Mouse (Mus musculus) gastrocnemius, adult 18-20 months (tissue): ENCODE results near the gene Kcnj14. TPM values are rescaled to one million over a fixed set of nuclear protein-coding genes. Genes with fewer than 3 reads are reported as not detected.

Source experiments
- DNase-seq: peaks from one replicate; pipeline ENCODE4 v3.0.0; 2021; ENCODE audit warnings: low spot score
- total RNA-seq, 2 experiments: library from RNA; stranded (reverse); gene quantifications; 2 replicates each; pipeline ENCODE4 v1.2.3; 2021

The Kcnj14 gene
- total RNA-seq, 2 experiments from 2014 or later = 0.28 TPM; not detected in 1

GRCm38 (mm10) chr7:45832428-45832827, 7.8 kb upstream of the Kcnj14 start:
- no peak for DNase-seq

DNA sequence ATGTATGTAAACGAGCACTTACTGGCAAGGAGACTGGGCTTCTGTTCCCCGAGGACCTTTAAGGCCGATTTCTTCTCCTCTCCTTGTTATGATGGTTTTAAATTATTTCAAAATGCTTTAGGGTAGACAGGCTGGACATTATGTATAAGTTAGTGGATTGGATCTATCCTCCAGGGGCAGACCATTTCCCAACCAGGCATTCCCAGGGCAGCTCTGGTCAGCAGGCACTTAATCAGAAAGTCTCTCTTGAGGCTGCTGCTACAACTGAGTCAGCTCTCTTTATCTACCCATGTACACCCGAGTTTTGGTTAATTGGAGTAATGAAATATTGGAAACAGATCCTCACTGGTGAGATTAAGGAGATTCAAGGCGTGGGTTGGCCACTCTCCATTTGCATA, 6.5 kb upstream of the Kcnj14 start:
- DNase-seq = no peak

DNA sequence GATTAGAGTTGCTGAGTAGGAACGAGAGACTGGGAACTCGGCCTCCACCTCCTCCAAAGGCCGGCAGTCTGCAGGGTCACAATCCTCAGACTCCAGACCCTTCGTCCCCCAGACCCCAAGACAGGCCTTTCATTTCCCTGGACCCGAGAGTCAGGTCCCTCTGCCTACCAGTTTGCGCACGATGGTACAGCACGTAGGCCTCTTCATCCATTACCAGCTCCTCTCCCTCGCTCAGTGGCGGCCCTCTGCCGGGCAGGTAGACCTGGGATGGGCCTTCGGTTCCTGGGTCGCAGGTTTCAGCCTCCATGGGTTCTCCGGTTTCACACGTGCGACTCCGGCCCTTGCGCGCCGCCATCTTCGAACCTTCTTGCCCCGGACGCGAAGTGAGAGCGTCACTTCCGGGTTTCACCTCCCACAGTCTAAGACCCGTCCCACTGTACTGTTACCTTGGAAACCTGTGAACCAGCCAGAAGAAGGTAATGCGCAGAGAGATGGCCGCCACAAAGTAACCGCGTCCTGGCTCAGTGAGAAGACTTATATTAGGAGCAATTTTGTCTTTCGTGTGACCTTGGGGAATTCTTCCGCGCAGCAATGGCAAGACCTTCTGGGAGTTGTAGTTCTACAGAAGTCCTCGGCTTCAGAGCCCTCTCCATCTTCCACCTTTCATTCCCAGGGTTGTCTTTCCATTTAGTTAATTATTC, 6.0 kb upstream of the Kcnj14 start, which contains the start of gene Grwd1:
Gene Grwd1, minus strand, starts transcription at position 518 of the 701 bp plus-strand sequence.
- DNase-seq = peak; percentile 87

GRCm38 (mm10) chr7:45826631-45827030, 2.0 kb upstream of the Kcnj14 start:
- no peak for DNase-seq

GRCm38 (mm10) chr7:45820913-45821312, 3.7 kb downstream of the Kcnj14 start:
- DNase-seq = no peak

GRCm38 (mm10) chr7:45819843-45820242, 4.7 kb downstream of the Kcnj14 start:
- DNase-seq = no peak

DNA sequence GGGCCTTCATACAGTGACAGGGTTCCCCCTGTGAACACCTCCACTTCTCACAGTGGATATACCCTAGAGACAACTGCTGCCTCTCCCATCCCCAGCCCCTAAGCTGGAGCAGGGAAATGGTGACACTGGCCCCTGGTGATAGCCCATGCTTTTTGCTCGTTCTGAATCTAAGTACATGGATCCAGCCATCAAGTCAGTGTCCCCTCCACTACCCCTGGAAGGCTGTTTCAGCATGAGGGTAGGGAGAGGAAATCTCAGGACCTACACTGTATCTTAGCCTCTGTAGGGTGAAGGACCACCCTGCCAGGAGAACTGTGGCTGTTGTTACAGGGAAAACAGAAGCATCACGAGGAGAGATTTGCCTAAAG, 8.6 kb downstream of the Kcnj14 start:
- DNase-seq = no peak

DNA sequence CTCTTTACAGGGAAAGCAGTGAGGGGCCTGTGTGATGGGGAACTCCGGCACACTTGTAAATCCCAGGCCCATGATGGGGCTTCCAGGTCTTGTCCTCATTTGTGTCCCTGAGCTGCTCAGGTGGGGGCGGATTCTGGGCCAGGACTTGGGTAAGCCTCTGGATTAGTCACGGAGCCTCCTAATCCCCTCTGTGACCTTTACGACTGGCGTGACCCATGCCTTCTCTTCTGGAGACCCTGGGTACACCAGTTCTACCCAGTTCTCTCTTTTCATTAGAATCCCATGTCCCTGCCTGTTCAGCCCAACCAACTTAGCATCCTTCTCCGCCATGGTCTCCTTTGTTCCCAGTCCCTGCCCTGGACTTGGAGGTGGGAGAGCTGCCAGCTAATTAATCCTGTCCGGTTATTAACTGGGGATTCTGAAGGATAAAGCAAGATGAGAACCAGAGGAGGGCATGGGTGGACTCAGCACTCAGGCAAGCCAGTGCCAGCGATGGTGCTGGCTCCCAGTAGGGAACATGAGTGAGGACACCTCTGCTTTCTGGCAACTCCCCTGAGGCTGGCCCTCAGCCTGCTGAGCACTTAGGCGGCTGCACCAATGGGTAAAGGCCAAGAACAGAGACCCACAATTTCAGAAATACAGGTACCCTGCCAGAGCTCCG, 9.1 kb downstream of the Kcnj14 start:
- DNase-seq = no peak

DNA sequence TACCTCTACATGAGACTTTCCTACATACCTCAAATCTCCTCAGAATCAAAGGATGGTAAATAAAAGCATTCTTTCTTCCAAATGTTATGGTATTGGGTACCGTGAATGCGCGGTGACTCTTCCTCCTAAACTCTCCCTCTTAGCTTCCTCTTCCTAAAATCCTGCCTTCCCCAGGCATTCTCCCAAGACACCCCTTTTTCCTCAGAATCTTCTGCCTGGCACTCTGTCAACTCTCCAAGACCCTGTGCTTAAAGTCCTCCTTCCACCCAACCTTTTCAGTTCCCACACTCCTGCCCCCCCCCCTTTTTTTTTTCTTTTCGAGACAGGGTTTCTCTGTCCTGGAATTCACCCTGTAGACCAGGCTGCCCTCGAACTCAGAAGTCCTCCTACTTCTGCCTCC, 9.7 kb downstream of the Kcnj14 start:
- no peak for DNase-seq

GRCm38 (mm10) chr7:45813787-45814779, 10.5 kb downstream of the Kcnj14 start, which contains the start of gene Cyth2:
Gene Cyth2 (minus strand): TSS chr7:45814581.
- peak; percentile 100 for DNase-seq

DNA sequence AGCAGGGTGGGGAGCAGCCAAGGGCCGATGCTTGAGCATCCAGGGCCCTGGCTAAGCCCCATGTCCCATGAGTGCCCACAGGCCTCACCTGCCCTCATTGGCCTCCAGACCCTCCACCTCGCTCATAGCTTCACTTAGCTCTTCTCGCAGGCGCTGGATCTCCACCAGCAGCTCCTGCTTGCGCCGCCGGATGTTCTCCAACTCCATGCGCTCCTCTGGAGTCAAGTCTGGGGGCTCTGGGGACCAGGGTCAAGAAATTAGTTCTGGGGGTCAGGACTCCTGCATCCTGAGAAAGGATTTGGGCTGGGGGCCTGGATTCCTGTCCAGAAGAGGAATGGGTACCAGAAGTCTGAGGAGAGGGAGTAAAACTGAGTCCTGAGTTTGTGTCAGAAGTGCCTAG, 11.7 kb downstream of the Kcnj14 start:
- no peak for DNase-seq

GRCm38 (mm10) chr7:45809276-45810075, 15.1 kb downstream of the Kcnj14 start:
- DNase-seq = no peak

GRCm38 (mm10) chr7:45808471-45808870, 16.1 kb downstream of the Kcnj14 start:
- no peak for DNase-seq

DNA sequence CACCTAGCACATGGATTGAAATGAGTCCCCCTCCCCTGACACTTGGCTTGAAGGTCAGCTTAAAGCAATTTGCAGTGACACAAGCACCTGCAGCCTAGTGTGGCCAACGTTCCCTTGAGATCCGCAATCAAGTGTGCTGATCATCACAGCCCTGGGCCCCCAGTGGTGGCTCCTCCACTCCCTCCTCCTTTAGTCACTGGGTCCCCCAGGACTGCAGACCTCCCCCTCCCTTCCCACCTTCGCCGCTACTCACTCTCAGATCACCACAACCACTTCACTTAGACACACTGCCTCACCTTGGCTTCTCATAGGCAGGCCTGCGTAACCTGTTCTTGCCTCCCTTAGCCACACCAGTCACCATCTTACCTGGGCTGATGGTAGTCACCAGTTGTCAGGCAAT, 18.6 kb downstream of the Kcnj14 start:
- no peak for DNase-seq

DNA sequence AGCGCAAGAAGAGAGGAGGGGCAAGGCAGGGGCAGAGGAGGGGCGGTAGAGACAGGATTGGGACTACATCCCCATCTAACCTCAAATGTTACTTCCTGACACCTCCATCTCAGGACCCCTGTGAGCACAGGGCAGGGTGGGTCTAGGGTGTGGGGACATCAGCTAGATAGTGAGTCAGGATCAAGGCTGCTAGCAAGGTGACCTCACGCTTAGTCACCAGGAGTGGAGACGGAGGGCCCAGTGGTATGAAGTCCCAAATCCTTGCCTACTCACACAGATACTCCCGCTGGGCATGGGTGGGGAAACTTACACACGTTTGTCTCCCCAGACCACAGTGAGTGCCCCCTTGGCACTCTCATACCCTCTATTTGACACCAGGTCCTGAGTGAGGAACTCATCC, 22.0 kb downstream of the Kcnj14 start:
- no peak for DNase-seq

DNA sequence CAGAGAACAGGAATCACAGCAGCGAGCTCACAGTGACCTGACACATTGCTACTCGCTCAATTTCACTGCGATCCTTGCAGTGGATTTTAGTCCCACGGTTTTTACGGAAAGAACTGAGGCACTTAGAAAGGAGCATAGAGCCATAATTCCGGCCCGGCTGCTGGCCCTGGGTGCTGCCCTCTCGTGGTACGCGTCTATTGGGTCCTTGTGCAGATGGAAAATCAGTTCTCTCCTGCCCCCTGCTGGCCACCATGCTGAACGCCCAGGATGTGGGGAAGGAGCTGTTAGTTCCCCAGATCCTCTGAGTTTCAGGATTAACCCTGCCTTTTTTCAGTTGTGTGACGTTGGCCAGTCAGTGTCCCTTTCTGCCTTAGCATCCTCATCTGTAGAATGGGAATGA, 23.2 kb downstream of the Kcnj14 start:
- DNase-seq = peak; percentile 91

DNA sequence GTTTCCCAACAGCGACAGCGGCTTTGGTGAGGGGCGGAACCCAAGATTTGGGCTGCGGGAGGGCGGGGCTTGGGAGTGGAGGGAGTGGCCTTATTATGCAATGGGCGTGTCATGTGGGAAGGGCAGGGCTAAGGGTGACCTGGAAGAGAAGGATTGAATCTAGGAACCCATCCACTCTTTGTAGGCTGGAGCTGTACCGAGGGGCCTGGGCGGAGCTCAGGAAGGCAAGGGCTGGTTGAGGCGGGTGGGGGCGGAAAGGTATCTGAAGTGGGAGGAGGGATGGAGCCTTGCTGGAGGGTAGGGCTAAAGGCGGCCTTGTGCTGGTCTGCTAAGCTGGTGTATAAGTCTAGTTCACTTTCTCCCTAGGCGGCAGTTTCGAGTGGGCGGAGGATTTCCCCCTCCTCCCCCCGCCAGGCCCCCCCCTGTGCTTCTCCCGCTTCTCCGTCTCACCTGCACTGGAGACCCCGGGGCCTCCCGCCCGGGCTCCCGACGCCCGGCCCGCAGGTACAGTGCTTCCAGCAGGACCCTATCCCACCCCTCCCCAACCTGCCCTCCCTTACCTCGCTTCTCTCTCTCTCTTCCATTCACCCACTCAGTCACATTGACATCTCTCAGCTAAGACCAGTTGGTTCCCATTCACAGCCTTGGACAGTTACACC, 23.9 kb downstream of the Kcnj14 start:
- DNase-seq = no peak

DNA sequence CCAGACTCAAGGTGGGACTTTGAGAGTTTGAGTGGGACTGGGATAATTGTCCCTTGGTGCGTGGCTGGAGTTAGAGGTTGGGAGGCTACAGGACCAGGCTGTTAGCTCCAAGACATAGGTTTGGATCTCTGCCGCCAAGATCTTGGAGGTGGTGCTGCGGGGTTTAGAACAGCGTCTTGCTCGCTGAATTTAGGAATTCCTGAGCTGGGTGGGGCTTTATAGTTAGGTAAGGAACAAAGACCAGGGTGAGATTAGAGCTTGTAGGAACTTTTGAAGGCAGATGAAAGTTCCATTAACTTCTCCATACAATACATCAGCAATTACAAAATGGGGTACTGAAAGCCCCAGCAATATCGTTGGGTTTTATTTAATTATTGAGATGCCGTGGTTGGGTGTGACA, 24.6 kb downstream of the Kcnj14 start:
- no peak for DNase-seq

DNA sequence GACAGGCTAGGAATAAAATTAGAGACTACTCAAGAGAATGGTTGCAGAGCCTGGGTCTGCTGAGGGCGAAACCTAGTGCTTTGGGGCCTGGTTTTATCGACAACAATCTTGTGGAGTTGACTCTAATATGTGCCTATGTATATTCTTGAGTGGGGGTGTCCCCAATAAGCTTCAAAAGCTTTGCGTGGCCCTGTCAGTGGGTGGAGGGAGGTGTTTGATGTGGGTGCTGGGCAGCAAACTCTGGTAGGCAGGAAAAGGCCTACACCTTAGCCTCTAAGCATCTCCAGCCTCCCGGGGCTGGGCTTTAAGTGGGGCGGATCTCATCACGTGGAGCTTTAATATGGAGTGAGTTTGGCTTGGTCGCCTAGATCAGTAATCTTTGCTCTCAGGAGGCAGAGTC, 25.7 kb downstream of the Kcnj14 start:
- DNase-seq = no peak

DNA sequence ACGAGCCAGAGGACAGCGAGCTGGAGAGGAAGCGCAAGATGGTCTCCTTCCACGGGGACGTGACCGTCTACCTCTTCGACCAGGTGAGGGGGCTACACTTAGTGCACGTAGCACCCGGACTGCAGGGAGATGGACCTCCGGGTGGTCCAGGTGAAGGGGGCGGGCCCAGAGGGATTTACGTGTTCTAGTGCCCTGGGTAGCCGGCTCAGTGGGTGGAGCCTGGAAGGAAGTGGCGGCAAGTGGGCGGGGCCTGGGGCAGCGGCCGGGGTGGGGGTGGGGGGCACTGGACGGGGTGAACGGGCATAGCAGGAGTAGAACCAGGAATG, 26.1 kb downstream of the Kcnj14 start:
- DNase-seq = no peak
